Mouse (Mus musculus) kidney, postnatal 36 days (tissue): ENCODE measurements around the gene Trpc1.

Source experiments
- DNase-seq, 2 experiments: peaks; one replicate each; pipeline ENCODE4 v3.0.0; 2021 to 2022; ENCODE audit warnings: mixed read lengths in 2 of 2

The Trpc1 gene

DNA sequence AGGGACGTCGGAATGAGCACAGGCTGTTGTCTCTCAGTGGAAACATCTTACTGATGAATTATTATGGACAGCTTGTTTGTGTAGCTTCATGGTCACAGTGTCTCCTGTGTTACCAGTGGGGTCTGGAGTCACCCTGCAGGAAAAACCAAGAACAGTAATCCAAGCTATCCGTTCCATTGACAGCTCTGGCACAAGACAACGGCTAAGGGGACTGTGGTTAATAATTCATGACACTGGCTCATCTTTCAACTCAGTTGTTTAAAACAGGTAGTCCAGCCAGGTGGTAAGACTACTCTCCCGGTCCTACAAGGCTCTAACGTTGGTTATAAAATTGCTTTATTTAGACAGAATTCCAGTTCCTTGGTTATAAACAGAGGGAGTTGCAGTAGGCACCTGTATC, 53.6 kb downstream of the Trpc1 start:
- DNase-seq, result peak; percentile 51 to 71

GRCm38 (mm10) chr9:95695023-95695422, 55.2 kb downstream of the Trpc1 start:
- DNase-seq, result no peak

GRCm38 (mm10) chr9:95694526-95694925, 55.6 kb downstream of the Trpc1 start:
- DNase-seq, result no peak

DNA sequence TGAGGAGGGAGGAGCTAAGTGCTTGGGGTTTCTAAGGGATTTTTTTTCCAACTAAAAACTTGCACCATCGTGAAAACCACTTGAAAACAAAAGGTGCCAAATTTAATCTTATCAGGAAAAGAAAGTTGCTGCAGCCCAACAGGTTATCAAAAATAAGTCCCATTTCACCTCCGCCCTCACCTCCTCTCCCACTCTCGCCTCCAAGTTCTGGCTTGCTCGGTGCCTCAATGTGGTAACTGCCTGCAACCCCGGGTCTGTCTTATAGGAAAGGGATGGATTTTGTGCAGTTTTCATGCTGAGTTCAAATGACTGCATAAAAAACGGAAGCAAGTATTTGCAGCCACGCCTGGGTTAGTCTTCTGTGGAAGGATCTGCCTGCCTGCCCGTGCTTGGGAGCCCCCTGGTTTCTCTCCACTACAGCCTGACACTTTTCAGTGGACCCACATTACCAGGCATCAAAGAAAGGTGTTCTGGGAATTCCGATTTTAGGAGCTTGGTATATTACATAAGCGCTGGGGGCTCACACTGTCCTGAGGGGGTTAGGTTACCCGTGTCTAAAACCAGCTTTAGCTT, 56.6 kb downstream of the Trpc1 start:
- DNase-seq, result peak in 1 of 2 experiments; percentile 20

DNA sequence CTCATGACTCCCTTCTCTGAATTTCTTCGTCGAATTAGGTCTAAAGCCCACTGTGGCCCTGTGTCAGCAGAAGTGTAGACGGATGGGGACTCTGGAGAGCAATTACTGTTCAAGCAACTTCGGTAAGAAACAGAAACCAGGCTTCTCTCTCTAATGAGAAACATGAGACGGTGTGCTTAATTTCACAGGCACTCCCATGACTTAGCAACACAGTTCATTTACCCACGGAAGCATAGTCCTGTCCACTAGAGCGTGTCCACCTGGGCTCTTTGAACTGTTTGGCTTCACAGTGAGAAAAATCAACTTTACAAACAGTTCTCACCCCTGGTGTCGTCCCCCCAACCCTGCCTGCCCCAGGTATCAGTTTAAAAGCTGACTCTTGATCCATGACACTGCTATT, 57.4 kb downstream of the Trpc1 start:
- DNase-seq, result peak; percentile 60 to 68

DNA sequence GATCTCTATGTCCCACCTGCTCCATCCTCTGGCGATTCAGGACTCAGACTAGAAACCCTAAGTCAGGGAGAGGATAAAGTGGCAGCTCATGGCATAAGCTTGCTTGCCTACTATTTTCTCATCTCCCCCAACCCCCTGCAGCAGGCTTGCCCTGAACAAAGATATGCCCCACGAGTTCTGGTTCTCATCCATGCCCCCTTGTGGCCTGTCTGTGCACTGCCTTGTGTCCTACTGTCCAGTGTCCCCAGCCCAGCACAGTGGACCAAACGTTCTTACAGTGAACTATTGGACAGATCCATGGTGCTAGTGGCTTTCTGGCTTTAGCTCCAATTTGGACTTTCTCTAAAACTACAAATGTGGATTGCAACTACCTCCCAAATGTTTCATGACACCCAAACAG, 62.1 kb downstream of the Trpc1 start:
- peak; percentile 35 to 78 for DNase-seq

GRCm38 (mm10) chr9:95685660-95686440, 64.3 kb downstream of the Trpc1 start:
- no peak for DNase-seq

DNA sequence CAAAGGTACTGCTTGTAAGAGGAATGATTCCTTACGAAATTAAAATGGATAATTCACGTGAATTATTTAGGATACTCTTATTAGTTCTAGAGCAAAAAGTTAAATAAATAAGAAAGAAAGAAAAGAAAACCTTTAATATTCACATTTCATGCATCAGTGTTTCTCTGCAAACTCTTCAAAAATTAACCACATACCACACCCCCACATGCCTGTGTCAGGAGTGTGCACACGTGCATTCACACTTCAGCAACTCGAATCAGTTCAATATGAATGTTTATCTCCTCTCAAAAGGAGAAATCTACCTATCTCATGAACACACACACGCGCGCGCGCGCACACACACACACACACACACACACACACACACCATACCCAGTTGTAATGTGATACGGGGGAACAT, 69.5 kb downstream of the Trpc1 start:
- peak in 1 of 2 experiments; percentile 42 for DNase-seq

GRCm38 (mm10) chr9:95679966-95680365, 70.2 kb downstream of the Trpc1 start:
- no peak for DNase-seq

DNA sequence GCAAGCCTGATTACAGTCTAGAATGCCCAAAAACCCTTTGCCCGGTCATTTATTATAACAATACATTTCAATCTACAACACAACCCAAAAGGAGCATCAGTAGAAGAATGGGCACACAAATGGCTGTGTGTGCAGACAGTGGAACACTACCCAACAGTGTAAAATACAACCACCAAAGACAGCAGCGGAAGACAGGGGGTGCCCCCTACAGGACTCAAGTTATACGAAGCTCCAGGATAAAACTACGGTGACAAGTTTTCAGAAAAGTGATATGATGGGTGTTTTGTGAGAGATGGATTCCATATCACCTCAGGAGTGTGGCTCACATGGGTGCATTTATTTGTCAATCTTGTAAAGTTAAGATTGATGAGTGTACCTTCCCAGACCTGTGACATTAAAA, 74.2 kb downstream of the Trpc1 start:
- DNase-seq, result peak in 1 of 2 experiments; percentile 17

DNA sequence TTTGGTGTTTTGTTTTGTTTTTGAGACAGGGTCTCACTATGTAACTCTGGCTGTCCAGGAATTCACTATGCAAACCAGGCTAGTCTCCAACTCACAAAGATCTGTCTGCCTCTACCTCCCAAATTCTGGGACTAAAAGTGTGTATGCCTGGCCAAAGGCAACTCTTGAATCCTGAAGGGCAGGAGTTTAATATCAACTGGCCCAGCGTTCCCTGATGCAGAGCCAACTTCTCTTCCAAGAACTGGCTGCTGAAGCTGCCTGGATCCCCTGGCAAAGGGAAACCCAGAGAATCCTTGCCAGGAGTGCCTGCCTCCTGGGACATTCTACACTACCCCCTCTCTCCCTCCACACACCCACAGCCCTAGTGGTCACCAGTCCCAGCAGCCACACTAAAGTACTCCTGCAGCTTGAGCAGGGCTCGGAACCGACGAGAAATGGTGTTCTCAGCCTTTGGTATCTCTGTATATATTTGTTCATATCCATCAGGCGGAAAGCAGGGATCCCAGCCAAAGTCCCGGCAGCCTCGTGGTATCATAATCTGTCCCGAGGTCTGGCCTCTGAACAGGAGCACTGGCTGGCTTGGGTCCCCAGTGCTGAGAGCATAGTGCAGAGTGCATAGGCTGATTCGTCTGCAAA, 75.0 kb downstream of the Trpc1 start:
- DNase-seq, result peak; percentile 84 to 88

- DNase-seq, result no peak
Observed at GRCm38 (mm10) chr9:95672760-95673159, 77.4 kb downstream of the Trpc1 start.

DNA sequence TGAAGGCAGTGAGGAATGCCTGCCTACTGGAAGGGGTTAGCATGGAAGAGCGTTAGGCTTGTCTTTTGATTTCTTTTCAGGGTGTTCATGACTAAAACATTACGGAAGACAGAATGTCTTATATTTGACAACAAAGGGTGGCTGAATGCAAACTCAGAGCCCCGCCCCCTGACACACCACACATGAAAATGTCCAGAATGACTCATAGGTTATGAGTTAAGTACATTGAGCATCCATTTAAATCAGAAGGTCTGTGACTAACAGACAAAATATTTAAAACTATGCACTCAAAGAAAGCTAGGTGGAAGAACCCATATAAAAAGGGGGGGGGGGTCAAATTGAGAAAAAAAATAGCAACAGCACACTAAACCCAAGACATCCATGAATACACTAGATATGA, 77.8 kb downstream of the Trpc1 start:
- no peak for DNase-seq

DNA sequence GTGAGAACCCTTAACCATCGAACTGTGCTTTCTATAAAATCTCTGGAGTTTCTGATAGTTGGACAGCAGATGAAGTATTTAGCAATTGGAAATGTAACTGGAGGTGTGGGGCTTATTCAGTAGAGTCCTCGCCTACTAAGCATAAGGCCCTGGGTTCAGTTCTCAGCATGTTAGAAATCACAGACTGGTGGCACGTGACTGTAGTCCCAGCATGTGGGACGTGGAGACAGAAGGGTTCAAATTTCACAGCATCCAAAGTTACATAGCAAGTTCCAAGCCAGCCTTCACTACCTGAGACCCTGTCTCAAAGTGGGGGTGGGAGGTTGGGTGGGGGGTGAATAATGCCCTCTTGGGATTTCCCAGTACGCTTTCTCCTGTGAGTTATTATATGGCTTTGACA, 81.9 kb downstream of the Trpc1 start:
- DNase-seq, result no peak

DNA sequence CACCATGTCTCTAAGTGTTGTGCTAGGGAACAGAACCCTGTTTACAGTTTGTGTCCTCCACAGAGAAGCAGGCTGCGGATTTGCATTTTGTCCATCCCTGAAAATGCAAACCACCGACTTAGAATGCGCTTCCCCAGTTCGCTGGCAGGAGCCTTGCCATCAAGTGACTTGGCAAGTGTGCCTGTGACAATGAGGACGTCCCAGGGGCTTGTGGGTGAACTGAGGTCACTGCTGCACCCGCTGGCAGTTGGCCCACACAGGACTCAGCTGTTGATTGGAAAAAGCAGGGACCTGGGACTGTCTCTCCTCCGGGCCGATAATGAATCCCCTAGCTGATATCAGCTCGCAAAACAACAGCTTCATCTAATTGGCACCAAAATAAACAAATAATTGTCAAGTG, 82.3 kb downstream of the Trpc1 start:
- DNase-seq, result peak; percentile 51 to 69

- no peak for DNase-seq
Observed at GRCm38 (mm10) chr9:95665835-95666234, 84.3 kb downstream of the Trpc1 start.

- no peak for DNase-seq
Observed at GRCm38 (mm10) chr9:95664290-95664989, 85.7 kb downstream of the Trpc1 start.

DNA sequence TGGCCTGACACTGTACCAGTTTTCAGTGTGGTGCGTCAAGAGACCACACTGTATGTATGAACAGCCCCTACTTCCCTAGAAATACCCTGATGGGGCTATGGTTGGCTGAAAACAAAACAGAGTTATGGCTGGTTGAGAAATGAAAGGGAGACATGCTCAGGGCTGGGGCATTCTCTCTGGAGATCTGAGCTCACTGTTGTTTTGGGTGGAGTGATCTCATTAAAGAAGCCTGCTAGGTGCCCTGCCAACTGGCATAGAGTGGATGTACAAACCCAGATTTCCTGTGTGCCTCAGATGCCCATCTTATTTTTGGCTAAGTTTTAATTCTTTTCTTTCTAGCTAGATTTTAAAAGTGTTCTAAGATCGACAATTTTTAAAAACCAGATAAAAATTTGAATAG, 92.2 kb downstream of the Trpc1 start:
- DNase-seq, result no peak
